Mouse (Mus musculus): ENCODE measurements around the gene Zfp963. TPM values are rescaled to one million over a fixed set of nuclear protein-coding genes. Genes with fewer than 3 reads are reported as not detected.
"Not testable (repeated sequence)": the region's sequence is repeated elsewhere in the genome, so short reads cannot be mapped to it uniquely, and the experiment has no call there.

The Zfp963 gene
- total RNA-seq, 1 experiment from 2014 or later: 9.4 TPM

DNA sequence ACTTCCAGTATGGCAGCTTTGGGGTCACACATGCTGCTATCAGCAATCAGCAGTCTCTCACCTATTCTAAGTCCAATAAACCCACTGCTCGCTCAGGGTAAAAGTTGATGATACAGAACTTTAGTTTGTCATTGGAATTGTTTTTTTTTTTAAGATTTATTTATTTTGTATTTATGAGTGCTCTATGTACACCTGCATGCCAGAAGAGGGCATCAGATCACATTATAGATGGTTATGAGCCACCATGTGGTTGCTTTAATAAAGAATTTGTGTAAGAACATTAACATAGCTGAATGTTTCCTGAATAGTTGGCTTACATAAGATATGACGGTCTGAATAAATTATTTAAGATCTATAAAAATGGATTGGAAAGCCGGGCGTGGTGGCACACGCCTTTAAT lies 8.5 kb upstream of the Zfp963 start:
- no peak for ATAC-seq (replicated peaks; ENCODE audit: insufficient number of reproducible peaks, low FRiP score, low TSS enrichment, poor library complexity, severe bottlenecking)

DNA sequence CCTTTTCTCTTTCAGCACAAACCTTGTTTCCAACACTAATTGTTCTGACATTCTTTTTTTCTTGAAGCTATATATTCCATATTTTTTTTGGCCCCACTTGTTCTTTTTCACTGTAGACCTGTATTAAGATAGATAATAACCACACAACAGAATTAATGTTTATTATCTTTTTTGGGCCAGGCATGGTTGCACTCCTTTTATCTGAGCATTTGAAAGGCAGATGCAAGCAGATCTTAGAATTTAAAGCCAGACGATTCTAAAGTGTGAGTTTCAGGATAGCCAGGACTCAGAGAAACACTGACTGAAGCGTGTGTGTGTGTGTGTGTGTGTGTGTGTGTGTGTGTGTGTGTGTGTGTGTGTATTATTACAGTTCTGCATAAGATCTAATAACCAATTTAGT lies 2.7 kb upstream of the Zfp963 start:
- no peak for ATAC-seq (replicated peaks; ENCODE audit: insufficient number of reproducible peaks, low FRiP score, low TSS enrichment, poor library complexity, severe bottlenecking)

DNA sequence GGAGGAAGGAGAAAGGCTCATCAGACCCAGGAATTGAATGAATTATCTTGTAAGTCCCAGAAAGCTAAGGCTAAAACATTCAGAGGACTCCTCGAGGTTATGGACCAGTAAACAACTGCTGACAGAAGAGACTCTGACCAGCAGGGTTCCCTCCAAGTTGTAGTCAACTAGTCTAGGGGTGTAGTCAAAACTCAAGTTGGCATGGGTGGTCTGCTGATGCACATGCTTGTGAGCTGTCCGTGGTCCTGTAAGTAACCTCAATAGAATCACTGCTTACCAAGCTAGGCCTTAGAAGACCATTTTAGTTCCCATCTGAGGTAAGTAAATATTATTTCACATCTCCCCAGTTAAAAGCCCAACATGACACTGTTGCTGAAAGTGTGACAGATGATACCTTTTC lies 8.5 kb downstream of the Zfp963 start:
- ATAC-seq (replicated peaks; ENCODE audit: insufficient number of reproducible peaks, low FRiP score, low TSS enrichment, poor library complexity, severe bottlenecking): no peak

DNA sequence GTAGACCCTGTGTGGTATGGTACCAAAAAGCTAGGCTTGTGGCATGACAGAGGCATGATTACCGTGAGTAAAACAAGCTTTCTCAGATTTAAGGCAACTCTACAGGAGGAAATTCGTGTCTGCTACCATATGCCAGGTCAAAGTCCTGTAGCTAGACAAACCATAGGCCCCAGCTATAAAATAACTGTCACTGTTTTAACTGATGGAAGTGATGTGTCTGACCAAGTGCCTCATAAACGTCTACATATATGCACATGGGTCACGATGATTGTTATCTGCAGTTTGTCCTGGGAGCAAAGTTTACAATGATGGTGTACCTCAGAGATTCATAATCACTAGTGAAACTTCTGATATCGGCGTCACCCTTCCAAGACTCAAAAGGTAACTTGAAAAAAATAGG lies 9.0 kb downstream of the Zfp963 start:
- ATAC-seq (replicated peaks; ENCODE audit: insufficient number of reproducible peaks, low FRiP score, low TSS enrichment, poor library complexity, severe bottlenecking): no peak

DNA sequence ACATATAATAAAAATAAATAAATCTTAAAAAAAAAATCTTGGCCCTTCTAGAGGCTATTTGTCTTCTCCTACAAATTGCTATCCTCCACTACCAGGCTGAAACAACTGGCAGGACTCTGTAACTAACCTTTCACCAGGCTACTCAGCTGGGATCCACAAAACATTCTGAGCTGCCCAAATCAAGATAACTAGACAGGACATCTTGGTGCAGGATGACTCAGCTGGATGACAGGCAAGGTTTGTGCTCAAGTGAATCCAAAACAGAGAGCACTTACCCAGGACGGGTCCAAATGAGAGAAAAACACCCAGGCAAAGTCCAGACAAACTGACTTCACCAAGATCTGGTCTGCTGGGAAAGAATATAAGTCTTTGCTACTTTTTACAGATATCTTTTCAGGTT lies 14.3 kb downstream of the Zfp963 start:
- ATAC-seq (replicated peaks; ENCODE audit: insufficient number of reproducible peaks, low FRiP score, low TSS enrichment, poor library complexity, severe bottlenecking): no peak

DNA sequence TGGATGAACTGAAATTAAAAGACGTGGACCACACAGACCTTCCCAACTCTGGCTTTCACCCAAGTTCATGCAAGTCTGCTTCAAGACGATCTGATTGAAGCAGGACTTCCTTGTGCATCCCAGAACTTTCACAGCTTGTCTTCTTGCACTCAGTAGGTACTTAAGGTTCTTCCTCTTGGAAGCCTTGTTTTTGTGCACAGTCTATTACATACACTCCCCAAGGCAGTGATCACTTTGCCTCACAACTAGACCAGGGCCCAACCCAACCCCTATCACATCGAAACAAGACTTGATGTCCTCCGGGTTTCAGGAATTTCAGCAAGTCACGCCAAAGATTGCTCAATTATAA lies 32.6 kb downstream of the Zfp963 start:
- 0 out of 2 replicates have a peak, but pooled peaks have one; percentile 0 for ATAC-seq (replicated peaks; ENCODE audit: insufficient number of reproducible peaks, low FRiP score, low TSS enrichment, poor library complexity, severe bottlenecking)

DNA sequence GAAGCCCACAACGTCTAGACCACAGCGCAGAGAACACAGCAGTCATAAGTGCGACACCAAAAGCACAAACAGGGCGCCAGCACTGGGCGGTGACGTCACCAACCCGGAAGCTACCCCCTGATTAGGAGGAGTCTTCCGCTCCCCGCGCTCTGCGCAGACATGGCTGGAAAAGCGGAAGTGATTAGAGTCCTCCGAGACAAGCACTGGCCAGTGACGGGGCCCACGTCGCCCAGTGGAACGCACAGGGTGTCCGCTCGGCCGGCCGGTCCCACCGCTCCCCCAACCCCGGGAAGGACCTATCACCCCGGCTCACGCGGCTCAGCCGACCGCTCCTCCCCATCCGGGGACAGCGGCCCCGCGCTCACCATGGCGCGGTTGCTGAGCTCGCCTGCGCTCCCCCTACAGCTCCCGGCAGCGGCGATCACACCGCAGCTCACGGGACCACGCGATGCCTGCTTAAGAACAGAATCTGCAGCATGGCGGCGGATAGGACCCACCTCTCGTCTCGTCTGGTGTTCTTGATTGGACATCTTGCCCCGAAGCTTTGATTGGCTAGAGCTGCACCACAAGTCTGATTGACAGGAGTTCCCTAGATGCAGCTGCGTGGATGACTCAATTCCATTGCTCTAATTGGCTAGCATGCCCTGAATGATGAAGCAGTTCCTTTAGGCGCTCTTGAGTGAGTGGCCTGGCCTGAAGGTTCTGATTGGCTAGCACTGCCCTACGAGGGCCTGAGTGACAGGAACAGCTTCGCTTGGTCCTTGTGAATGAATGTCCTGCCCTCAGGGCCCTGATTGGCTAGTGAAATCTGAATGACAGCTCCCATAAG lies 33.2 kb downstream of the Zfp963 start:
- peak; percentile 97 for ATAC-seq (replicated peaks; ENCODE audit: insufficient number of reproducible peaks, low FRiP score, low TSS enrichment, poor library complexity, severe bottlenecking)

DNA sequence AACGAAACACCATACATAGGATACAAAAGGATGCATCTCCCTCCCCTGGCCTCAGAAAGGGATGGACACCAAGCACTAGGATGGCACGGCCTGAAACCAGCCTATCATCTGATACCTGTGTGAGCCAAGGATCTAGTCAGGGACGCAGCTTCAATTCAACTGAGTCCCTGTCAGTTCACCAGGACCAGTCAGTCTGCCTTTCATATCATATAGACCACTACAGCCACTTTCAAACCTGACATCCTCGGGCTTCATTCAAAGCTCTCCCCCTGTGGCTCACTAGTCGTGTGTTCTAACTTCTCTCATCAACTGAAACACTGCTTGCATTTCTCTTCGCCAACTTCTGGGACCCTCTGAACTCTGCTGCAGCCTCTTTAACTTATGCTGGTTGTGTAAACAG lies 34.4 kb downstream of the Zfp963 start:
- ATAC-seq (replicated peaks; ENCODE audit: insufficient number of reproducible peaks, low FRiP score, low TSS enrichment, poor library complexity, severe bottlenecking): no peak

DNA sequence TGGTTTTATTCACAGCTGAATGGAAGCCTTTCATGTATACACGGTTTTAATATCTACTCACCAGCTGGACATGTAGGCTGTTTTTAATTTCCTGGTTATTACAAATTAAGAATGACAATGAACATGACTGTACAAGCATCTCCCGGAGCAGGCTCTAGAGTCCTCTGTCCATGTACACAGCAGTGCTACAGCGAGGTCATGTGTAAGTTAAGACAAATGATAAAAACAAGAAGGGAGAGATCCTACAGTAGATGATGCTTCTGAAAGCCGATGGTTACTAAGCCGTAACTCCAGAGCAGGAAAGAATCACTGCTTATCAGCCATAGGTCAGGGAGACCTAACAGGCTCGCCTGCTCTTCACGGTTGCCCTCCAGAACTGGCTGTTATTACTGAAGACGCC lies 36.3 kb downstream of the Zfp963 start:
- ATAC-seq (replicated peaks; ENCODE audit: insufficient number of reproducible peaks, low FRiP score, low TSS enrichment, poor library complexity, severe bottlenecking): no peak

DNA sequence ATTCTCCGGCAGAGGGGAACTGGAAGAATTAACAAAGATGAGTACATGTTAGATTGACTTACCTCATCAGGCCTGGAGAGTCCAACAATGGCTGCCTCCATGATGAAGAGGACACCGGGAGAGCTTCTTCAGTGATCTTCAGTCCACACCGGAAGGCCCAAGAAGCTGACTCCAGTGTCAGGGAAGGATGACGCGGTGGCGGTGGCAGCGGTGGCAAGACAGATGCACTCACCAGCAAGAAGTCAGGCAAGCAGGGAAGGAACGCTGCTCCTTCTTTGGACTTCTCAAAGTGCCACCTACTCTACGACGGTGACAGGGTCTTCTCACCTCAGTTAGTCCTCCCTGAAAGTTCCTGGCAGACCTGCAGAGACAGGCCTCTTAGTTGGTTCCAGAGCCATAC lies 39.1 kb downstream of the Zfp963 start, which contains the start of gene Zfp869:
Gene Zfp869 (minus strand): TSS at position 101 of the 400 bp plus-strand sequence.
- not testable (repeated sequence) for ATAC-seq (replicated peaks; ENCODE audit: insufficient number of reproducible peaks, low FRiP score, low TSS enrichment, poor library complexity, severe bottlenecking)

DNA sequence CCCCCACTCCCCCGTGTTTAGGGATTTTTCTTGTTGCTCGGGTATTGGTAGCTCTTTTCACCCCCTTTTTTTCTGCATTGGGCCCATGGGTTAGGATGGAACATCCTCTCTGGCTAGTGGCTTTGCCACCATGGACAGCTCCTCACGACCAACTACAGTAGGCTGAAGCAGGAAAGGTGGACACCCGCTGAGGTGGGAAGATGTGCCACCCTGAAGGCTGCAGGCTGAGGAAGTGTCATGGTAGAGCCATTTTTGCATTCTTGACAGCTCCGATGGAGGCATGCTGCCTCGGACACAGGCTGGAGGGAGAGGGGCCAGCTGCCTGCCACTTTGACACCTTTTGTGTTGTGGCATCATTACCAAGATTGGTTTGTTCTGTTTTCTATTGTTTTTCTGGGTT lies 48.0 kb downstream of the Zfp963 start:
- ATAC-seq (replicated peaks; ENCODE audit: insufficient number of reproducible peaks, low FRiP score, low TSS enrichment, poor library complexity, severe bottlenecking): no peak

Other genes with a start within 250 kb of the Zfp963 start
- gene Gm7697, start 227.0 kb downstream of the Zfp963 start, total RNA-seq (2017): not detected in 3 replicates
- gene Zfp868, start 124.4 kb downstream of the Zfp963 start, total RNA-seq (2017): 25.9 to 37.5 TPM (median 28.9 TPM) in 3 replicates
- 0.10 to 0.32 TPM in 2 of 3 replicates, not detected in the other for gene Zfp964, start 95.5 kb downstream of the Zfp963 start, total RNA-seq (2017)
- 68.4 to 82.0 TPM (median 80.1 TPM) in 3 replicates for gene Zfp869, start 39.2 kb downstream of the Zfp963 start, total RNA-seq (2017)
- not detected in 3 replicates for gene Gm20422, start 24.9 kb upstream of the Zfp963 start, total RNA-seq (2017)
- 10.5 to 25.2 TPM (median 16.7 TPM) in 3 replicates for gene Atp13a1, start 41.2 kb upstream of the Zfp963 start, total RNA-seq (2017)
- gene Zfp866, start 41.2 kb upstream of the Zfp963 start, total RNA-seq (2017): 28.2 to 42.8 TPM (median 32.0 TPM) in 3 replicates
- gene Gmip, start 58.7 kb upstream of the Zfp963 start, total RNA-seq (2017): 112 to 186 TPM (median 157 TPM) in 3 replicates
- gene Lpar2, start 72.5 kb upstream of the Zfp963 start, total RNA-seq (2017): 0.11 to 2.0 TPM (median 0.48 TPM) in 3 replicates
- gene Pbx4, start 82.5 kb upstream of the Zfp963 start, total RNA-seq (2017): 4.5 to 11.8 TPM (median 9.7 TPM) in 3 replicates
- not detected in 3 replicates for gene Cilp2, start 137.7 kb upstream of the Zfp963 start, total RNA-seq (2017)
- 0.95 to 1.6 TPM (median 1.1 TPM) in 3 replicates for gene Tssk6, start 152.2 kb upstream of the Zfp963 start, total RNA-seq (2017)
- gene Ndufa13, start 152.6 kb upstream of the Zfp963 start, total RNA-seq (2017): 91.2 to 131 TPM (median 108 TPM) in 3 replicates
- not detected in 3 replicates for gene Yjefn3, start 152.7 kb upstream of the Zfp963 start, total RNA-seq (2017)
- 65.6 to 93.7 TPM (median 68.3 TPM) in 3 replicates for gene Gatad2a, start 246.4 kb upstream of the Zfp963 start, total RNA-seq (2017)